Mouse (Mus musculus) cerebellum, adult 2 months (tissue): Measurements from ENCODE around the gene Wrap73. TPM values are rescaled to one million over a fixed set of nuclear protein-coding genes. Genes with fewer than 3 reads are reported as not detected.

Experiments
- DNase-seq, 2 experiments: peaks; one replicate each; pipeline ENCODE4 v3.0.0; 2021
- H3K27ac ChIP-seq: fragments of 200-500 bp; 2 replicates; pipeline ENCODE4 v1.5.1; 2012; ENCODE audit warnings: low read length, control low read depth, inconsistent platforms; ENCODE audit not compliant: insufficient read depth
- H3K27me3 ChIP-seq: fragments of 200-500 bp; 2 replicates; pipeline ENCODE4 v1.6.1; 2012; ENCODE audit warnings: inconsistent platforms, mild to moderate bottlenecking, low read length, moderate library complexity; ENCODE audit not compliant: control insufficient read depth, insufficient read depth
- H3K4me1 ChIP-seq: fragments of 200-500 bp; 2 replicates; pipeline ENCODE4 v1.6.1; 2011; ENCODE audit warnings: low read length; ENCODE audit not compliant: control insufficient read depth, insufficient read depth
- H3K4me3 ChIP-seq: fragments of 200-500 bp; replicated peaks from 2 replicates; pipeline ENCODE3; 2011; ENCODE audit warnings: mild to moderate bottlenecking, low read depth, low read length, control low read depth; ENCODE audit not compliant: insufficient read depth
- CTCF ChIP-seq: fragments of 200-500 bp; IDR thresholded peaks from 2 replicates; pipeline ENCODE4 v1.5.1; 2011; ENCODE audit warnings: low read depth, mild to moderate bottlenecking, control low read depth, low read length, moderate library complexity, borderline replicate concordance; ENCODE audit not compliant: insufficient read depth
- POLR2A ChIP-seq: fragments of 200-500 bp; IDR thresholded peaks from 2 replicates; pipeline ENCODE4 v1.6.1; 2011; ENCODE audit warnings: low read length, control low read depth, borderline replicate concordance; ENCODE audit not compliant: insufficient read depth
- WGBS: fragments of 180-500 bp; shearing (Covaris S2); methylation state at CpG from one replicate; pipeline ENCODE4 v1.1.7; 2018; 5-methylcytosine and 5-hydroxymethylcytosine counted together
- polyA plus RNA-seq: library from polyadenylated mRNA; depleted of rRNA; stranded (reverse); fragments of >200 nt; gene quantifications from 2 replicates; pipeline ENCODE4 v1.2.3, GENCODE M21; 2012

The Wrap73 gene
- polyA plus RNA-seq, 1 experiment: 55.6 TPM

- Histone ChIP-seq H3K4me3 (peak overlapping the region; percentile 33), H3K27me3 (no peaks in the 10 kb centered on the region), H3K27ac (no peak overlapping the region), H3K4me1 (peaks cover 33% of the 10 kb centered on the region)
- DNase-seq: peak; percentile 82 to 89
- TF ChIP-seq POLR2A (0 out of 2 replicates have a peak, but pooled peaks have one; percentile 15), CTCF (peak; percentile 96)
- WGBS: 14% methylated on average over 6 of the region's 6 CpGs
Measured at GRCm38 (mm10) chr4:154159002-154159401, 16.8 kb downstream of the Wrap73 start.

- no peaks in the 10 kb centered on the region for H3K27me3 ChIP-seq
- 1% methylated on average over 47 of the region's 47 CpGs for WGBS
- H3K4me1 ChIP-seq: peaks cover 29% of the 10 kb centered on the region
- H3K27ac ChIP-seq: peak overlapping the region; percentile 60; the same call in 1 of the 2 replicates
- TF ChIP-seq POLR2A (no peak), CTCF (no peak)
- peak overlapping the region; percentile 79 for H3K4me3 ChIP-seq
- DNase-seq: peak; percentile 51 to 53
Measured at GRCm38 (mm10) chr4:154159961-154160537, 17.9 kb downstream of the Wrap73 start.

- Histone ChIP-seq H3K4me1 (peaks cover 29% of the 10 kb centered on the region), H3K27ac (peak within 1 kb of the TSS; percentile 67; the same call in 1 of the 2 replicates), H3K4me3 (peak within 1 kb of the TSS; percentile 98), H3K27me3 (no peaks in the 10 kb centered on the region)
- WGBS: 1% methylated on average over 74 of the region's 75 CpGs
- DNase-seq: peak; percentile 97 to 98
- TF ChIP-seq CTCF: no peak
- peak; percentile 58 for TF ChIP-seq POLR2A
Measured at GRCm38 (mm10) chr4:154160538-154161390, 18.6 kb downstream of the Wrap73 start, which contains the start of gene Tprgl. TSS of gene Tprgl (minus strand) at chr4:154160666.

- no peaks in the 10 kb centered on the region for H3K27me3 ChIP-seq
- WGBS: 12% methylated on average over 7 of the region's 7 CpGs
- peaks cover 23% of the 10 kb centered on the region for H3K4me1 ChIP-seq
- DNase-seq: peak; percentile 69 to 82
- no peak overlapping the region for H3K27ac ChIP-seq
- peak; percentile 92 for TF ChIP-seq CTCF
- TF ChIP-seq POLR2A: no peak
- H3K4me3 ChIP-seq: no peak overlapping the region
Measured at GRCm38 (mm10) chr4:154163296-154163695, 21.1 kb downstream of the Wrap73 start.

DNA sequence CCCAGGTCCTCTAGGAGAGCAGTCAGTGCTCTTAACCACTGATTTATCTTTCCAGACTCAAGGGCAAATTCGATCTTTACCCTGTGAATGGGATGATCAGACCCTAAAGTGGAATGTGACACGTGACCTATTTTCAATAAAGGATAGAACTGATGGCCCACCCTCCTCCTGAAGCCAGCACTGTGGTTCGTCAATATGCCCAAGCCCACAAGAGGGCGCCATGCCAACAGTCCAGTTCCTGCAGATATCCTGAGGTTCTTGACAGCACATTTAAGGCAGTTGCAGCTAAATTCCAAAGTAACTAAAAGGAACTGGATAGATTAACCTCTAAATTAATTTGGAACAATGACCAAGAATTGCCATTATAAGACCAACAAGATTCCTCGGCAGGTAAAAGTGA, 24.9 kb downstream of the Wrap73 start:
- Histone ChIP-seq H3K27ac (no peak overlapping the region), H3K4me1 (peaks cover 17% of the 10 kb centered on the region), H3K4me3 (no peak overlapping the region), H3K27me3 (peaks cover 2% of the 10 kb centered on the region; the same call in 1 of the 2 replicates)
- WGBS: 54% methylated on average over 5 of the region's 5 CpGs
- DNase-seq: no peak
- no peak for TF ChIP-seq POLR2A
- peak; percentile 48; the same call in 1 of the 2 replicates for TF ChIP-seq CTCF

DNA sequence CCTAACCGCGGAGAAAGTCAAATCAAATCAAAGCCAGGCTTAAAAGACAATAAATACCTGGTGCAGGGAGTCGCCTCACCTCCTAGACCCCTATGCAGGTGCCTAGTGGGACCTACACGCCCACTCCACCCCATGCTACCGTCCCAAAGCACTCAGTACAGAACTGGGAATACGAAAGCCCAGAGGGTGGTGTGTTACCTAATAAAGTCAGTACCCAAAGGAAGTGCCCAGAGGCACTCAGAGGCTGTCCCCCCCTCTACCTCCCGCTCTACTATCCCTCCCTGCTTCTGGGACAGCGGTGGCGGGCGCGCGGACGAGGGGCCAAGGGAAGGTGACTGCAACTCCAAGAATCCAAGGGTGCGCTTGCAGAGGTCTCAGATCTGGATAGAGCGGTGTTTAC, 27.8 kb downstream of the Wrap73 start:
- 6% methylated on average over 15 of the region's 15 CpGs for WGBS
- Histone ChIP-seq H3K4me1 (peaks cover 18% of the 10 kb centered on the region), H3K27ac (no peak overlapping the region), H3K4me3 (no peak overlapping the region), H3K27me3 (peaks cover 2% of the 10 kb centered on the region; the same call in 1 of the 2 replicates)
- DNase-seq: no peak
- no peak for TF ChIP-seq CTCF
- no peak for TF ChIP-seq POLR2A

DNA sequence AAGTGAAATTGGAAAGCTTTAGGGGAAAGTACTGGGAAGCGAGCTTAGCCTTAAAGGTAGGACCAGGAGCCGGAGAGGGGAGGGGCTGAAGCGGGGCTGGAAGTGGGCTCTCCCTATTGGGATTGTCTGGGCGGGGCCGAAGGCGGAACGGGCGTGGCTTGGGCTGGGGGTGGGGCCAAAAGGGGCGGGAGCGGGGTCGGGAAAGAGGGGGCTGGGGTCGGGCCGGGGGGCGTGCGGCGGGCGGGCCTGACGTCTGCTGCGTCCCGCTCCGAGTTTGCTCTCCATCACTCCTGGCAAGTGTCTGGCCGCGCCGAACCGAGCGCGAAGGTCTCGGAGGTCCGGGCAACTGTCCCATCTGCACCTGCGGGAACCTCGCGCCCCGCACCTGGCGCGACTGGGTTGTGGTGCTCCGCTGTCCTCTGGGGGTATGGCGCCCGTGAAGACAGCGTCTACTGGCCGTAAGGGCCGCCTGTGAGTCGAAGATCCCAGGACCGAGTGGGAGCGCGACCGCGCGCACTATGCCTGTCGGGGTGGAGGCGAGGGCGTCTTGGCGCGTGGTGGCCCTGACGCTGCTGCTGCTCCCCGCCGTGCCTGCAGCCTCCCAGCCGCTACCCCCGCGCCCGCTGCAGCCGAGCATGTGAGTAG, 28.5 kb downstream of the Wrap73 start, which contains the start of gene Megf6:
TSS of gene Megf6 (plus strand) at position 225 of the 645 bp plus-strand sequence.
- Histone ChIP-seq H3K4me3 (peak within 1 kb of the TSS; percentile 0), H3K4me1 (peaks cover 14% of the 10 kb centered on the region), H3K27me3 (peaks cover 2% of the 10 kb centered on the region; the same call in 1 of the 2 replicates), H3K27ac (no peak within 1 kb of the TSS)
- no peak for DNase-seq
- WGBS: under 1% methylated on average over 61 of the region's 61 CpGs
- TF ChIP-seq POLR2A (no peak), CTCF (no peak)
